Mouse (Mus musculus) ES-E14 (cell line): ENCODE data around the gene Lce1a1. TPM values are rescaled to one million over a fixed set of nuclear protein-coding genes. Genes with fewer than 3 reads are reported as not detected.
A peak's percentile ranks its signal among the peaks of the same experiment; 100 is the strongest.
"Not testable (repeated sequence)": the region's sequence is repeated elsewhere in the genome, so short reads cannot be mapped to it uniquely, and the experiment has no call there.

Experiments used
- DNase-seq: peaks from one replicate; pipeline ENCODE4 v3.0.0-alpha.2; 2013; ENCODE audit warnings: low read depth, low spot score
- H3K27ac ChIP-seq: 2 replicates; pipeline ENCODE4 v1.5.1; 2012; ENCODE audit warnings: low read depth, mild to moderate bottlenecking, low read length, moderate library complexity, mixed read lengths; ENCODE audit not compliant: poor library complexity, insufficient read depth, severe bottlenecking
- H3K36me3 ChIP-seq: 2 replicates; pipeline ENCODE4 v1.6.1; 2012; ENCODE audit warnings: mild to moderate bottlenecking, low read length, moderate library complexity, mixed read lengths; ENCODE audit not compliant: control insufficient read depth, poor library complexity, insufficient read depth, severe bottlenecking
- H3K4me1 ChIP-seq, 2 experiments: fragments of 150-350 bp in 1 of 2; sonication (generic) in 1 of 2; 2 replicates each; pipeline ENCODE4 v1.6.1; 2012; ENCODE audit warnings: low read length in 2 of 2, mild to moderate bottlenecking in 1 of 2, mixed read lengths in 1 of 2; ENCODE audit not compliant: control insufficient read depth in 2 of 2, insufficient read depth in 2 of 2, poor library complexity in 1 of 2
- H3K4me3 ChIP-seq, 2 experiments: fragments of 150-350 bp in 1 of 2; sonication (generic) in 1 of 2; 2 replicates each; pipeline ENCODE4 v1.5.1; 2012; ENCODE audit warnings: low read length in 2 of 2, low read depth in 1 of 2, mild to moderate bottlenecking in 1 of 2, mixed read lengths in 1 of 2; ENCODE audit not compliant: insufficient read depth in 1 of 2, poor library complexity in 1 of 2, severe bottlenecking in 1 of 2
- H3K9ac ChIP-seq: 2 replicates; pipeline ENCODE4 v1.6.1; 2012; ENCODE audit warnings: low read depth, mild to moderate bottlenecking, low read length, mixed read lengths; ENCODE audit not compliant: poor library complexity, insufficient read depth, severe bottlenecking
- H3K9me3 ChIP-seq: fragments of 150-350 bp; sonication (generic); 2 replicates; pipeline ENCODE4 v1.6.1; 2012; ENCODE audit warnings: low read depth, mild to moderate bottlenecking, low read length; ENCODE audit not compliant: control insufficient read depth, insufficient read depth
- CHD2 ChIP-seq: IDR thresholded peaks from 2 replicates; pipeline ENCODE4 v1.6.1; 2014; ENCODE audit warnings: mild to moderate bottlenecking, low read depth, low read length, inconsistent platforms
- HCFC1 ChIP-seq: IDR thresholded peaks from 2 replicates; pipeline ENCODE4 v1.6.1; 2012; ENCODE audit warnings: low read length, inconsistent platforms, borderline replicate concordance; ENCODE audit not compliant: insufficient read depth
- MAFK ChIP-seq: IDR thresholded peaks from 2 replicates; pipeline ENCODE4 v1.6.1; 2014; ENCODE audit warnings: mild to moderate bottlenecking, low read depth, low read length, inconsistent platforms; ENCODE audit not compliant: insufficient read depth
- ZC3H11A ChIP-seq: IDR thresholded peaks from 2 replicates; pipeline ENCODE4 v1.6.1; 2012; ENCODE audit warnings: low read depth, mild to moderate bottlenecking, inconsistent platforms, low read length, borderline replicate concordance
- ZNF384 ChIP-seq: IDR thresholded peaks from 2 replicates; pipeline ENCODE4 v1.6.1; 2012; ENCODE audit warnings: low read depth, low read length, inconsistent platforms
- in situ Hi-C, 2 experiments: fragments of 600-800 bp; cut with MboI; formaldehyde crosslinking; loops; one replicate each; pipeline ENCODE4 v1.15.1; 2025; ENCODE audit warnings: low sequenced_read_pairs in 2 of 2, inconsistent platforms in 1 of 2; ENCODE audit not compliant: unreplicated experiment in 2 of 2
- total RNA-seq: library from RNA; depleted of rRNA; stranded (reverse); fragments of 300-350 nt; gene quantifications from 2 replicates; pipeline ENCODE4 v1.2.3, GENCODE M21; 2012; rRNA removed

The Lce1a1 gene
- total RNA-seq, result not detected in 2 replicates

DNA sequence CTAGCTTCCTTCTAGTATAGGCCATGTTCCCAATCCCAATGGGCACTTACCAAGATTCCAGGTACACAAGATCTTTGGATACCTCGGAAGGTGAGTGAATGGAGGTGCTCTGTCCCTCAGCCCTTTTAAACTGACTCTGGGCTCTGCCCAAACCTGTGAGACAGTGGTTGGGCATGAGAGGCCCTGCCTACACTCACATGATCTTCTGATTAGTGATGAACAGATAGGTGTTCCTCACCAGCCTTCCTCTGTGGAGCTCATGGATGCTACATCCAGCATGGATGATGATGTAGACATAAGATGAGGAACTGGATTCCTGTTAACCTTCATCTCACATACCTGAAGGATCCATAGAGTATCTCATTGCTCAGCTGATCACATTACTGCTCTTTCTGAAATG is at the start of gene Lce1a1:
Lce1a1 (minus strand) TSS at position 101 of the 400 bp plus-strand sequence.
- Histone ChIP-seq H3K9me3 (no peaks in the 10 kb centered on the region), H3K4me1 (no peaks in the 10 kb centered on the region), H3K36me3 (no peaks in the 10 kb centered on the region), H3K4me3 (no peak within 1 kb of the TSS), H3K27ac (no peak within 1 kb of the TSS), H3K9ac (no peak within 1 kb of the TSS)
- no peak for DNase-seq
- no peak for TF ChIP-seq ZNF384
- no peak for TF ChIP-seq HCFC1
- no peak for TF ChIP-seq CHD2
- no peak for TF ChIP-seq MAFK
- no peak for TF ChIP-seq ZC3H11A
- in situ Hi-C loops, result no loop called here

DNA sequence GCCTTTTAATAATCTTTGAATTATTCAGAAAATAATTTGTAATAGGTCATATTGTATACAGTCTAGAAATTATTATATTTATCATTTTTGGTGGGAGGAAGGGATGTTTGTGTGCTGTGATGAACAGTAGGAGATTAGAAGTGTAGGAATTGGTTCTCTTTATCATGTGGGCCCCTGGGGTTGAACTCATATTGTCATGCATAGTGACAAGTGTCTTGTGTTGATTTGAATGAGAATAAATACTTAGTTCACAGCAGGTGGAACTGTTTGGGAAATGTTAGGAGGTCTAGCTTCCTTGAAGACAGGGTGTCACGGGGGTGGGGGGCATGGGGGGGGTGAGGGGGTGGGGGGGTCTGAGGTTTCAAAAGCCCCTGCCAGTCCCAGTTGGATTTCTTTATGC is 46.5 kb upstream of the Lce1a1 start:
- H3K36me3 ChIP-seq, result no peaks in the 10 kb centered on the region
- H3K4me3 ChIP-seq, result no peak overlapping the region
- in situ Hi-C loops, result no loop called here
- peak; percentile 33 for DNase-seq
- H3K27ac ChIP-seq, result no peak overlapping the region
- H3K4me1 ChIP-seq, result 0 out of 4 replicates have a peak, but pooled peaks cover 0 to 2% of the 10 kb centered on the region in 2 experiments
- no peaks in the 10 kb centered on the region for H3K9me3 ChIP-seq
- no peak overlapping the region for H3K9ac ChIP-seq
- TF ChIP-seq HCFC1 (no peak), ZC3H11A (no peak), MAFK (no peak), ZNF384 (no peak), CHD2 (no peak)

DNA sequence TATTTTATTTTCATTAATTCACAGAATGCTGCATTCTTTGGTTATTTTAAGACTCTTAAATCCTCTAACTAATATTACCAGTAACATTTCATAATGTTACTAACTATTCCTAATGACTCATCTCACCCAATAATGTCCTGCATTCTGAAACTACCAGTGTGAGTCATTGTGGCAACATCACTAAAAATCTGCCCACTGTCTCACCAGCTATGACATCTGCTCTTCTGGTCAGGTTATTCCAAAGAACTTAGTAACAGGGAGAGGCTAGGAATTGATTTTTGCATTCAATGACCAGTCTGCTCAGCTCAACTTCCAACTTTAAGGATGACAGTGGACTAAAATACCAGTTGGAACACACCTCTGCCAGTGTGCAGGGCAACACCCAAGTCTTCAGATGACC is 43.6 kb upstream of the Lce1a1 start:
- H3K27ac ChIP-seq, result no peak overlapping the region
- no peak for TF ChIP-seq CHD2
- no peak for TF ChIP-seq HCFC1
- TF ChIP-seq ZNF384, result no peak
- no peak for TF ChIP-seq ZC3H11A
- TF ChIP-seq MAFK, result no peak
- H3K9me3 ChIP-seq, result no peaks in the 10 kb centered on the region
- no peaks in the 10 kb centered on the region for H3K36me3 ChIP-seq
- 0 out of 4 replicates have a peak, but pooled peaks cover 0 to 2% of the 10 kb centered on the region in 2 experiments for H3K4me1 ChIP-seq
- H3K9ac ChIP-seq, result no peak overlapping the region
- H3K4me3 ChIP-seq, result no peak overlapping the region
- no peak for DNase-seq
- in situ Hi-C loops, result no loop called here

DNA sequence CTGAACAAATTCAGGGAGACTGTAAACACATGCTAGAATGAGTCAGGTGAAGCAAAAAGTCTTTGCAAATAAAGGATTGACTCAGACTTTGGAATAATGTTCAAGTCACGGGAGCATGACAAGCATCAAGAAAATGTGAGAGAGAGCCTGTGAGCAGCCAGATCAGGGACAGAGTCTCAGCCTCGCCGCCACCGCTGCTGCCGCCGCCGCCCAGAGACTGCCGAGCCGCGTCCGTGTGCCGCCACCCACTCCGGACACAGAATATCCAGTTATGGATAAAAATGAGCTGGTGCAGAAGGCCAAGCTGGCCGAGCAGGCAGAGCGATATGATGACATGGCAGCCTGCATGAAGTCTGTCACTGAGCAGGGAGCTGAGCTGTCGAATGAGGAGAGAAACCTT is 41.0 kb upstream of the Lce1a1 start:
- DNase-seq, H3K9me3 ChIP-seq, H3K36me3 ChIP-seq, in situ Hi-C loops, H3K4me1 ChIP-seq, H3K27ac ChIP-seq: not testable (repeated sequence)
- H3K4me3 ChIP-seq, result peak overlapping the region; percentile 8 to 52; a peak in 3 of 4 replicates
- H3K9ac ChIP-seq, result 0 out of 2 replicates have a peak overlapping the region, but pooled peaks have one; percentile 13

DNA sequence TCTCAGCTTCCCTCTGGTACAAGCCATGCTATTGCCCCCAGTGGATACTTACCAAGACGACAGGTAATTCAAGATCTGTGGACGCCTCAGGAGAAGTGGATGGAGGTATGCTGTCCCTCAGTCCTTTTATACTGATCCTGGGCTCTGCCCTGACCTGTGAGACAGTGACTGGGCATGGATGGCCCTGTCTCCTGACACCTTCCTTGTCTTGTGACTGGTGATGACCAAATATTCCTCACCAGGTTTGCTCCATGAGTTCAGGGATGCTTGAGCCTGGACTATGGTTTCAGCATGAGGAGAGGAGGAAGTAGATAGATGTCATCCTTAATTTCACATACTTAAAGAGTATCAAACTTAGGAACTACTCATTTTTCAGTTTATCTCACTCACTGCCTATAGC is 39.0 kb upstream of the Lce1a1 start, which contains the start of gene Lce1d:
Lce1d (minus strand) TSS at position 101 of the 400 bp plus-strand sequence.
- H3K27ac ChIP-seq, result no peak within 1 kb of the TSS
- H3K9ac ChIP-seq, result no peak within 1 kb of the TSS
- in situ Hi-C loops, result no loop called here
- no peak within 1 kb of the TSS for H3K4me3 ChIP-seq
- no peak for TF ChIP-seq ZC3H11A
- TF ChIP-seq ZNF384, result no peak
- no peak for TF ChIP-seq CHD2
- no peak for TF ChIP-seq HCFC1
- TF ChIP-seq MAFK, result no peak
- no peak for DNase-seq
- H3K9me3 ChIP-seq, result no peaks in the 10 kb centered on the region
- H3K36me3 ChIP-seq, result no peaks in the 10 kb centered on the region
- no peaks in the 10 kb centered on the region for H3K4me1 ChIP-seq
